Mouse (Mus musculus) heart, embryonic 13.5 days (tissue): ENCODE measurements at regions not wholly inside any gene's neighbourhood (a gene's known extent, or its start where the extent isn't known, plus 50 kb on each side); places are given as distances from the start of the nearest gene placed in this dataset.

Experiments used
- ATAC-seq: fragments of 200-750 bp; cut with Nextera tagmentation; 2 replicates; pipeline ENCODE4 v1.8.0; 2017; ENCODE audit warnings: moderate TSS enrichment; ENCODE audit not compliant: insufficient number of reproducible peaks, low FRiP score, low TSS enrichment; ENCODE audit errors: extremely low read depth
- H3K27ac ChIP-seq: fragments of 300-500 bp; sonication (generic); replicated peaks from 2 replicates; pipeline ENCODE4 v1.5.1; 2015; ENCODE audit warnings: moderate library complexity, mild to moderate bottlenecking, inconsistent platforms
- H3K27me3 ChIP-seq: fragments of 300-500 bp; sonication (generic); replicated peaks from 2 replicates; pipeline ENCODE4 v1.6.1; 2015; ENCODE audit warnings: mild to moderate bottlenecking, inconsistent platforms
- H3K36me3 ChIP-seq: fragments of 300-500 bp; sonication (generic); 2 replicates; pipeline ENCODE4 v1.6.1; 2015; ENCODE audit warnings: mild to moderate bottlenecking, inconsistent platforms
- H3K4me1 ChIP-seq: fragments of 300-500 bp; sonication (generic); 2 replicates; pipeline ENCODE4 v1.6.1; 2015; ENCODE audit warnings: inconsistent platforms
- H3K4me2 ChIP-seq: fragments of 300-500 bp; sonication (generic); 2 replicates; pipeline ENCODE4 v1.6.1; 2015; ENCODE audit warnings: inconsistent platforms, mild to moderate bottlenecking, moderate library complexity
- H3K4me3 ChIP-seq: fragments of 300-500 bp; sonication (generic); 2 replicates; pipeline ENCODE4 v1.5.1; 2015; ENCODE audit warnings: moderate library complexity, mild to moderate bottlenecking, inconsistent platforms
- H3K9ac ChIP-seq: fragments of 300-500 bp; sonication (generic); 2 replicates; pipeline ENCODE4 v1.6.1; 2015; ENCODE audit warnings: inconsistent platforms, mild to moderate bottlenecking, moderate library complexity
- H3K9me3 ChIP-seq: fragments of 300-500 bp; sonication (generic); 2 replicates; pipeline ENCODE4 v1.6.1; 2016; ENCODE audit warnings: inconsistent platforms
- WGBS: fragments of 180-500 bp; shearing (Covaris S2); methylation state at CpG from one replicate; pipeline ENCODE4 v1.1.7; 2015; ENCODE audit warnings: mixed read lengths; 5-methylcytosine and 5-hydroxymethylcytosine counted together

DNA sequence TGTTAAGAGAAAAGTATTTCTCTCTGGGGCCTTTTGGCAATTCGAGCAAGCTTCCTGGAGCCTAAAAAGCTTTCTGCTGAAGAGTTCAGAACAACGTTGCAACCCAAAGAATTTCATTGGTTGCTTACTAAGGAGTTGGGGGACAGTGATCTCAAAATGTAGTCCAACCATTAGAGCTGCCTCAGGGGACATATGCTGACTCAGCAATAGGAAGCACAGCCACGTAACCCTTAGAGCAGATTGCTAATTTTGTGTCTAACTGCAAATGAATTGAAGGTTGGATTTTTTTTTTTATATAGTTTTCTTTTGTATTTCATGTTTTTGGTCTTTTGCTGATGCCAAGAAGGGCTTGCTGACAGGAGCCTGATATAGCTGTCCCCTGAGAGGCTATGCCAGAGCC, 52.6 kb upstream of the Tmtc2 start:
- H3K4me2 ChIP-seq: no peak overlapping the region
- ATAC-seq: no peak
- no peaks in the 10 kb centered on the region for H3K9me3 ChIP-seq
- no peaks in the 10 kb centered on the region for H3K36me3 ChIP-seq
- no peak overlapping the region for H3K9ac ChIP-seq
- 61% methylated on average over 3 of the region's 3 CpGs for WGBS
- H3K27ac ChIP-seq: no peak overlapping the region
- no peak overlapping the region for H3K4me3 ChIP-seq
- no peaks in the 10 kb centered on the region for H3K27me3 ChIP-seq
- H3K4me1 ChIP-seq: no peaks in the 10 kb centered on the region

GRCm38 (mm10) chr10:105625324-105625950, 51.2 kb upstream of the Tmtc2 start:
- Histone ChIP-seq H3K27me3 (no peaks in the 10 kb centered on the region), H3K9ac (no peak overlapping the region), H3K4me2 (no peak overlapping the region), H3K27ac (no peak overlapping the region), H3K4me1 (no peaks in the 10 kb centered on the region), H3K9me3 (no peaks in the 10 kb centered on the region), H3K36me3 (no peaks in the 10 kb centered on the region), H3K4me3 (no peak overlapping the region)
- 82% methylated on average over 8 of the region's 8 CpGs for WGBS
- no peak for ATAC-seq
